ENCODE assay signal across 22 mouse cellular contexts in genomic region chr2:102048296-102049175, GRCm38 (mm10).
DNase-seq lines count a peak whose midpoint lies in the region; ATAC-seq and TF ChIP-seq lines count a peak whose summit lies in the region.
"Had no signal": no experiment of that assay in that cellular context is flagged by ENCODE, and none has a peak within 500 bp of the region (broad histone marks: within the 10 kb centered on the region; RNA-seq: fewer than 3 reads in every experiment).

No protein-coding gene starts in this region.

- TF ChIP-seq CTCF in liver, adult 2 months (IDR thresholded peaks at IDR 0.05; ENCODE audit: low read depth, low read length) = no peak
- no peak for TF ChIP-seq CTCF in liver, postnatal 0 days (IDR thresholded peaks at IDR 0.05; ENCODE audit: low read depth)

- H3K79me2 ChIP-seq in liver, adult 2 months (ENCODE audit: control insufficient read depth, insufficient read depth, low read length) = no peaks in the 10 kb centered on the region

- H3K9ac ChIP-seq in hindbrain, embryonic 13.5 days = no peak overlapping the region
- no peak overlapping the region for H3K9ac ChIP-seq in hindbrain, embryonic 16.5 days (ENCODE audit: low read depth, low read length)
- H3K9ac ChIP-seq in liver, adult 2 months (ENCODE audit: low read depth, low read length) = no peak overlapping the region
- H3K9ac ChIP-seq in liver, postnatal 0 days (replicated peaks) = no peak overlapping the region
- H3K9ac ChIP-seq: embryonic facial prominence, embryonic 15.5 days; heart, embryonic 13.5 days; neural tube, embryonic 13.5 days had no signal

- H3K4me3 ChIP-seq in hindbrain, embryonic 13.5 days = no peak overlapping the region
- H3K4me3 ChIP-seq in hindbrain, embryonic 16.5 days (ENCODE audit: low read length) = no peak overlapping the region
- no peak overlapping the region for H3K4me3 ChIP-seq in liver, adult 2 months (ENCODE audit: insufficient read depth, low read depth, low read length)
- H3K4me3 ChIP-seq in liver, postnatal 0 days (ENCODE audit: low read depth, low read length) = no peak overlapping the region
- H3K4me3 ChIP-seq: embryonic facial prominence, embryonic 15.5 days; heart, embryonic 13.5 days; neural tube, embryonic 13.5 days had no signal

- no peak for TF ChIP-seq POLR2A in liver, adult 2 months (IDR thresholded peaks at IDR 0.05; ENCODE audit: extremely low read depth, insufficient read depth, low read length)

- no peak overlapping the region for H3K4me2 ChIP-seq in hindbrain, embryonic 13.5 days
- H3K4me2 ChIP-seq in hindbrain, embryonic 16.5 days (ENCODE audit: low read length) = no peak overlapping the region
- H3K4me2 ChIP-seq in liver, postnatal 0 days (ENCODE audit: low read depth, low read length) = no peak overlapping the region
- H3K4me2 ChIP-seq: embryonic facial prominence, embryonic 15.5 days; heart, embryonic 13.5 days; midbrain, embryonic 11.5 days; neural tube, embryonic 13.5 days had no signal

- ATAC-seq in cerebellum, adult (ENCODE audit: insufficient number of reproducible peaks, low FRiP score, low TSS enrichment) = no peak
- ATAC-seq in hindbrain, embryonic 13.5 days (ENCODE audit: low FRiP score) = no peak
- no peak for ATAC-seq in hindbrain, embryonic 16.5 days
- no peak for ATAC-seq in liver, postnatal 0 days
- ATAC-seq: CD4-positive, CD25-positive, alpha-beta regulatory T cell, adult 4 months; intestine, postnatal 0 days had no signal

- intact Hi-C loops in gastrocnemius, postnatal 14 days (cut with DNase I; ENCODE audit: low total_unique reads) = no loop called here

- peak overlapping the region; percentile 30 for H3K27ac ChIP-seq in hindbrain, embryonic 13.5 days
- H3K27ac ChIP-seq in hindbrain, embryonic 16.5 days (ENCODE audit: low read depth, low read length) = no peak overlapping the region
- no peak overlapping the region for H3K27ac ChIP-seq in liver, adult 2 months (replicated peaks; ENCODE audit: insufficient read depth, low read depth, low read length)
- no peak overlapping the region for H3K27ac ChIP-seq in liver, postnatal 0 days (ENCODE audit: low read depth)
- H3K27ac ChIP-seq: embryonic facial prominence, embryonic 15.5 days; heart, embryonic 13.5 days; neural tube, embryonic 13.5 days had no signal

- no peaks in the 10 kb centered on the region for H3K9me3 ChIP-seq in hindbrain, embryonic 13.5 days
- H3K9me3 ChIP-seq in hindbrain, embryonic 16.5 days (ENCODE audit: control insufficient read depth, low read length) = no peaks in the 10 kb centered on the region
- H3K9me3 ChIP-seq in liver, postnatal 0 days (ENCODE audit: low read length) = no peaks in the 10 kb centered on the region
- H3K9me3 ChIP-seq: embryonic facial prominence, embryonic 15.5 days; heart, embryonic 13.5 days; neural tube, embryonic 13.5 days had no signal

- no peaks in the 10 kb centered on the region for H3K36me3 ChIP-seq in hindbrain, embryonic 13.5 days
- no peaks in the 10 kb centered on the region for H3K36me3 ChIP-seq in hindbrain, embryonic 16.5 days (ENCODE audit: control insufficient read depth, insufficient read depth, low read length)
- no peaks in the 10 kb centered on the region for H3K36me3 ChIP-seq in liver, adult 2 months (ENCODE audit: control insufficient read depth, insufficient read depth, low read length)
- no peaks in the 10 kb centered on the region for H3K36me3 ChIP-seq in liver, postnatal 0 days (replicated peaks; ENCODE audit: insufficient read depth, low read length)
- H3K36me3 ChIP-seq: heart, embryonic 13.5 days had no signal

- H3K27me3 ChIP-seq in hindbrain, embryonic 13.5 days = no peaks in the 10 kb centered on the region
- H3K27me3 ChIP-seq in hindbrain, embryonic 16.5 days (replicated peaks; ENCODE audit: control insufficient read depth, insufficient read depth, low read length) = no peaks in the 10 kb centered on the region
- no peaks in the 10 kb centered on the region for H3K27me3 ChIP-seq in liver, adult 2 months (ENCODE audit: control insufficient read depth, insufficient read depth, low read length)
- H3K27me3 ChIP-seq in liver, postnatal 0 days (ENCODE audit: insufficient read depth, low read length) = no peaks in the 10 kb centered on the region
- H3K27me3 ChIP-seq: embryonic facial prominence, embryonic 15.5 days; heart, embryonic 13.5 days; neural tube, embryonic 13.5 days had no signal

- WGBS in hindbrain, embryonic 13.5 days = 44% methylated on average over 16 of the region's 16 CpGs
- WGBS in hindbrain, embryonic 16.5 days = 40% methylated on average over 16 of the region's 16 CpGs
- 41% methylated on average over 16 of the region's 16 CpGs for WGBS in liver, adult 2 months
- 80% methylated on average over 16 of the region's 16 CpGs for WGBS in liver, postnatal 0 days (ENCODE audit: insufficient replicate concordance)

- no peak for TF ChIP-seq EP300 in liver, postnatal 0 days (IDR thresholded peaks at IDR 0.05; ENCODE audit: low read depth)

- DNase-seq in cerebellum, adult 11-12 months = peak; percentile 48
- peak; percentile 73 for DNase-seq in liver, adult 2 months (ENCODE audit: extremely low read depth, low read depth, low spot score)
- no peak for DNase-seq in liver, postnatal 0 days
- DNase-seq in retina, embryonic 14.5 days (ENCODE audit: low spot score) = peak; percentile 53
- DNase-seq in gastrocnemius, postnatal 14 days = no peak
- DNase-seq: adrenal gland, adult 2 months; cerebellum, adult 8-10 months; heart, postnatal 36 days; liver; lung, adult 2 months; lung, postnatal 4 days; right cerebral cortex, postnatal 25 days; thymus, postnatal 25 days had no signal

- H3K4me1 ChIP-seq in hindbrain, embryonic 13.5 days (replicated peaks) = peaks cover 47% of the 10 kb centered on the region
- H3K4me1 ChIP-seq in hindbrain, embryonic 16.5 days (ENCODE audit: control insufficient read depth, insufficient read depth, low read depth, low read length) = peaks cover 20% of the 10 kb centered on the region
- H3K4me1 ChIP-seq in liver, adult 2 months (ENCODE audit: control insufficient read depth, insufficient read depth, low read length) = peaks cover 4% of the 10 kb centered on the region
- peaks cover 5% of the 10 kb centered on the region for H3K4me1 ChIP-seq in liver, postnatal 0 days (ENCODE audit: insufficient read depth)

Comparison
In these comparisons a context has a peak if more than half of its experiments do, and no peak if none do; other contexts are left out.
1. DNase-seq: peak in cerebellum, adult 11-12 months (single experiment), liver, adult 2 months (single experiment) and retina, embryonic 14.5 days (single experiment); none in liver, postnatal 0 days (single experiment) and gastrocnemius, postnatal 14 days (single experiment).